Mouse (Mus musculus): ENCODE data around the gene Kdm4a.

Gene Kdm4a

DNA sequence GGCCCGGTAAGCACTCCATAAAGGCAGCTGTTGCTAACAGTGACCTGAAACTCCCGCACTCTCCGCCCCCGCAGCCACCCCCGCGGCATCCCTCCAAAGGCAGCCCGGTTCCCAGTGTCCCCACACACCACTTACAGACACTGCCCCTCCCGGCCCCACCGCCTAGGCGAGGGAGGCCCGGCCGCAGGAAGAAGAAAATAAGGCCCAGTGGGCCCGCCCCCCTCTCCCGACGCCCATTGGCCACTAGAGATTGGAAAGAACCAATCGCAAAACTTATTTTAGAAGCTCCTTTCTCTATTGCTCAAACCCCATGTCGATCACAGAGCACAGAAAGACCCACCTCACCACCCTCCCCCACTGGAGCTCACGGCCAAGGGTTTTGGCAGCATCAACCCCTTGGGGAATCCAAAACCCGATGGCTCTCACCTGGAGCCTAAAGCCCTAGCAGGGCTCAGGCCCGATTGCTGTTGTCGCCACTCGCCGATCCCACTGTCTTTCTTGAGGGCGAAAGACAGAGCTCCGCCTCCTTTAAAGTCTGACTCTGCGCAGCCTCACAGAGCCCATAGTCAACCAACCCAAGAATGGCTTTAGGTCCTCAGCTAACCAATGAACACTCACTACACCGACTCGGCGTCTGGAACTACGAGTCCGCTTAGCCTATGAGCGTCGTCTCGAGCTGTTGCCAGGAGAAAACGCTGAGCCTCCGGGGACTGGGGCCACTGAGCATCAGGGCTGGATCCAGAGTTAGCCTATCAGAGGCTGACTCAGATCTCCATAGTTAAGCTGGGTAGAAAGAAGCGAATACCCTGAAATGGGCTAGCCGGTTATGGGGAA lies at the start of gene Kdm4a:
Gene Kdm4a (minus strand): TSS at position 577 of the 834 bp plus-strand sequence.
- peak; percentile 97 for DNase-seq (ENCODE audit: low spot score)

DNA sequence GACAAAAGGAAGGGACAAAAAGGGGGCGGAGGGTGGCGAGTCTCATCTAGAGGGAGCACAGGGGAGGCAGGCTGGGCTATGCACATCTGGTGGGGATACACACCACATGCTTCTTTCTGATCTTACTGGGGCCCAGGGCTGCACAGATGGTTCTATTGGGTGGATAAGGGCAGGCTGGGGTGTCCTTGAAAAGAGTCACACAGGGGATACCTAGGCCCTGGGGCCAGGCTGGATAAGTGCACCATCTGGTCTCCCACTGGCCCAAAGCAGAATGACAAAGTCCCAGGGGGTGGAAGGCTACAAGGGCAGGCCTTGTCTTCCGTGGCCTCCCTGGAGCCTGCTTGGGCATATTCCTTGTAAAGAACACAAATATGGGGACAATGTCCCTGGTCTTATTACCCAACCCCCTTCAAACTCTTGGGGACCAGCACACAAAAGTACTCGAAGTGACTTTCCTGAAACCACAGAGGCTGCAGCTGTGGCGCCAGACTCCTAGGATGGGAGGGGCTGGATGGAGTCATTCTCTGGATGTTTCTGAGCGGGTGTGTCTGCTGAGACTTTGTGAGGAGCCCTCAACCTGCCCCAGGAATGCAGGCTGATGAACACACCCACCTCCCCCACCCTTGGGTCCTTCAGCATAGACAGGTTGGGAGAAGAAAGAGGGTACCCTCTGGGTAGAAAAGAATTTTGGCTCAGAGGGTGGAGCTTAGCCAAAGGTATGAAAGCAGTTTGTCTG lies 49.4 kb upstream of the Kdm4a start:
- DNase-seq (ENCODE audit: low spot score): no peak

DNA sequence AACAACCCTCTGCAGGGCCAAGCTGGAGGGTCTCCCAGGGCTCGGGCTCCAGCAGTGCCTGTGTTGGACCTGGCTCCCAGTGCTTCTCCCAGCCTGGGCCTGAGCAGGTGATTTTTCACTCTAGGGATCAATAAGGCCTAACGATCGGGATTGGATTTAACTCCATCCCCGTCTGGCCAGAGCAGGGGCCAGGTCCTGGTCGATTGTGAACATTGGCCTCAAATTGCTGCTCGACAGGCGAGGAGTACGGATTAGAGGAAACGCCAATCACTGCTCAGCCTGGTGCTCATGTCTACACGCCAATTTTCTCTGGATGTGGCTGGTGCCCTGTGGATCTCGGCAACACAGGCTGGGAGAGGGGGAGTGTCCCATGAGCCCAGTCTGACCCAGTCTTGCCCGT lies 47.6 kb upstream of the Kdm4a start:
- DNase-seq (ENCODE audit: low spot score): no peak

DNA sequence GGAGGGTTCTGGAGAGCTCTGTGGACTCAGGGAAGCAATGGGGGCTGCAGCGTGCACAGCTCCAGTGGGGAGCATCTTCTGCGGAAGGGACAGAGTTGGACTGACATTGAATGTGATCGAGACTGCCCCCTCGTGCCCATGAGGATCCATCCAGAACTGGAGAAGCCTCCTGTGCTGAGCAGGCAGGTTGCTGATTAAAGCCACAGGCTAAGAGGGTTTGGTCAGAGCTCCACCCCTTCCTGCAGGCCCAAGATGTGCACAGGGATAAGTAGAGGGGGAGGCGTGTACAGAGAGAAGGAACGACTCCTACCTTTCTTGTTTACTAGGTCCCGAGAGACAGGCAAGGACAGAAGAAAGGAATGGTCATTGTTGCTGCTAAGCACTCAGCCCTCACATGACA lies 41.4 kb upstream of the Kdm4a start:
- DNase-seq (ENCODE audit: low spot score): no peak

DNA sequence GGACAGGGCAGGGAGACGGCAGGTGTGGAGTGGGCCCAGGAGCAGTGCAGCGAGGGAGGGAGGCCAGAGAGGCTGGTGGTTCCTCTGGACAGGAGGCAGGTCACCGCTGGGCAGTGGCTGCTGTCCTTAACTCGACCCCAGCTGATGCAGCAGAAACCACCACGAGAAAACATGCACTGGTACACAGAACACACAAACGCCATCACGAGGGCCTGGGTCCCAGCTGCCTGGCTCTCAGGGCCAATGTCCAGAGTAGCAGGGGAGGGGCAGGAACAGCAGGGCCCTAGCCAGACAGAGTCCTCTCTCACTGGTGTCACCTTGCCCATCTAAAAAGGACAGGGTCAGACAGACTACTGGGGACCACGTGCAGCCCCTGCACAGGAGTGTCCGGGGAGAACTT lies 40.9 kb upstream of the Kdm4a start:
- DNase-seq (ENCODE audit: low spot score): no peak

DNA sequence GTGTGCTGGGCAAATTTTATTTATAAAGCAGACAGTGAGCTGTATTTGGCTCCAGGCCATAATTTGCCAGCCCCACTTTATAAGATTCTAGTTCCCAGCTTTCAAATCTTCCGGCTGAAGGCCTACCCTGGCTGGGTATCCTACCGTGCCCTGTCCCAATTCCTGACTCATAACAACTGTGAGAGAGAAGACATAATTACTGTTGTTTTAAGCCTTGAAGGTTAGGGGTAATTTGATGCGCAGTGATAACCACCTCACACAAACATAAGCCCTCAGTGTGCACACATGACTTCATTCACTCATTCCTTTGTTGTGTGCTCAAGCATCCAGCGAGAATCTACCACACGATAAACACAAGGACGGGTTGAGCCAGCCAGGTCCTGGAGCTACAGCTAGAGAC lies 39.6 kb upstream of the Kdm4a start:
- no peak for DNase-seq (ENCODE audit: low spot score)

DNA sequence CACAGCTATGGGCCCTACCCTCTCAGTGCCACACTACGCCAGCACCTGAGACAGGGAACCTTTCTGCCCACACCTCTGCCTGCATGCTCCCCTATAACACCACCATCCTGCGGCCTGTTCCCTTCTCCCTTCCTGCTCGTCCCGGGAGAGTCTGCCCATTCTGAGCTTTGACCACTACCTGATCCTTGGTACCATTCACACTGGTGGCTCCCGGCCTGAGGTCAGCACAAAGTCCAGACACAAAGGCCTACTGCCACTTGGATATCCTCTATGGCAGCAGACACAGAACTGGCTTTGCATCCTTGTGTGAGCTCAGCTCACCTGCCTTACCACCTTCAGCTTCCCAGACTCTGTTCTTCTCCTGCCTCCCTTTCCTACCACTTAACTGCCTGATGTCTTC lies 38.7 kb upstream of the Kdm4a start:
- DNase-seq (ENCODE audit: low spot score): no peak

DNA sequence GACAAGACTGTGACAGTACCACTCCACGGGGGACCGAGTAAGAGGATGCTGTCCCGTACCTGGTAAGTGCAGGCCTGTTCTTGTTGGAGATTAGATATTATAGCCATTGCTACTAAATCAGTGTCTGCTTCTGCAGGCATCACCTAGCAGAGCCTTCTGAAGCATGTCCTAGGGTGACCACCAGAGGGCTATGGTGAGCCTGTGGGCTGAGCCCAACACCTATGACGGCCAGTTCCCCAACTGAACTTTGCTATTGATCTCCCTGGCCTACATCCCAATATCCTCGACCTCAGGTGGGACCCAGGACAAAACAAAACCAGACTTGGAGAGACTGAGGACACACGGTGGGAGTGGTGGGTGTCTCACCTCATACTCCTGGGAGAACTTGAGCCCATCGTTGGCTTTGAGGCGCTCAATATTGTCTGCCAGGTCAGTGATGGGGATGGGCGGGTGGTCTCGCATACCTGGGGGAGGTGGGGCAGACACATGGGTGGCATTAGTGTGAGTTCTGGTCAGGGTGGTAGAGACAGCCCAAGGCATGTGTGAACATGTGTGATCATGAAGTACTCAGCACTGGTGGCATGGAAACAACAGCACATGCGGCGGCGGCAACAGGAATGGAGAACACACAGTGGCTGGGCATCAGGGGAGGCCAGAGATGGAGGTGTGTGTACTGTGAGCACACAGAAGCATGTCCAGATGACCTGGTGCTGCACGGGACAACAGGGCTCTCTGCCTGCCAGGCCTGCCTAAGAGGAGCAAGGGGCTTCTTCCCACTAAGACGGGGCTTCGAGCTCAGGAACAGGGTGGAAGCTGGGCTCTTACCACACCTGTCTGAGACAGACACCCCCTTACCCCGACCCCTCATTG lies 37.1 kb upstream of the Kdm4a start:
- peak; percentile 18 for DNase-seq (ENCODE audit: low spot score)

DNA sequence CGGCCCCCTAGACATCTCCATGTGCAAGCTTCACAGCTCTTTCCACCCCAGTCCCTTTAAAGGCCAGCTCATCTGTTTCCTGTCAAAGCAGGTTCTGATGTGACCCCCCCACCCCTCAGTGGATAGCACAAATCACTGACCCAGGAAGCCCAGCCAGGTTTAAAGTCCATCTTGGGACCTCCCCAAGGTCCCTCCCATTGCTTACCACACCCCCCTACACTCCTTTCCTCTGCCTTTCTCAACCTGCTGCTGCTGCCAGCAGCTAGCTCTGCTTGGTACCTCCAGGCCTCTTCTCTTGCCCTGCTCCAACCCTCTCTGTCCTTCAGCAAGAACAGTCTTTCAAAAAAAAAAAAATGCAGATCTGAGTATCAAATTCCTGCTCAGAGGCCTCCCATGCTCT lies 35.0 kb upstream of the Kdm4a start:
- no peak for DNase-seq (ENCODE audit: low spot score)

DNA sequence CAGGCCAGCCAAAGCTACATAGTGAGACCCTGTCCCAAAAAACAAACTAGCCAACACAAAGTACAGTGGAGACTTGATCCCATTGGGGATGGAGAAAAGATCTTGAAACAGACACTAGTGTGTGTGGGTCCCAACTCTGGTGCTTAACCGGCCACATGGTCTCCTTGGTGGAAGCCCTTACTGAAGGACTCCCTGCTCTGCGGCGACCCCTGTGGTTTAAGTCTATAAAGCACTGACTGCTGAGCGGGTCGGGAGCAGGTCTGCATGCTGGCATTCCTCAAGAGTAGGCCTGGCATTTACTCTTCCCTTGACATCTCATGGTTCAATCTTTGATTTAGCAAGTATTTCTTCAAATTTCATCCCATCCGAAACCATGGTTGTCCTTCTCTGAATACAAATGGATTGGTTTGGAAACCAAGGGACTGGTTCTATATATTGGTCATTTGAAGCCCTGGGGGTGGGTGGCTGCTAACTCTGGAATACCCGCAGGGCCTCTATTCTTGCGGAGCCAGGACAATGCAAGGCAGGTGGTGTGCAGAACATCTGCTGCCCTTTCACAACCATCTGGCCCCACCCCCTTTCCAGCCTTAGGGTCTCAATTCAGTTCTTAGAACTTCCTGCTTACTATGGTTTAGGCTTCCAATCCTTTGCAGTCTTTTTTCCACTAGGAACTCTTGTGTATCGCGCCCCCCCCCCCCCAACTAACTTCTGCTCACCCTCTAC lies 27.2 kb upstream of the Kdm4a start:
- no peak for DNase-seq (ENCODE audit: low spot score)

DNA sequence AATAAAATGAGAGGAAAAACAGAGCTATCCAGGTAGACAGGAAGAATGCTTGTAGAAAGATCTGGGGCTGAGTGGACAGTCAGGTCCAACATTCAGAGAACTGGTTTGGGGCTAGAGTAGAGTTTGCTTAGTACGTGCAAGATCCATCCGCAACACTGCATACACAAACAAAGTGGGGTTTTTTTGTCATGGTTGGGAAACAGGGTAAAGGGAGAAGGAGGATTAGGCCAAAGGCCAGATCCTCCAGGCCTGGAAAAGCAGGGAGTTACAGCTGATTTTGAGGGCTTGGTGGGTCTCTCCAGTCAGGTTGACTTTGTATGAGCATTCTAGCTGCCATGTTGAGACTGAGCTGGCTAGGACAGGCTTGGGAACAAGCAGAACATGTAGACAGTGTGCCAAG lies 26.1 kb upstream of the Kdm4a start:
- no peak for DNase-seq (ENCODE audit: low spot score)

DNA sequence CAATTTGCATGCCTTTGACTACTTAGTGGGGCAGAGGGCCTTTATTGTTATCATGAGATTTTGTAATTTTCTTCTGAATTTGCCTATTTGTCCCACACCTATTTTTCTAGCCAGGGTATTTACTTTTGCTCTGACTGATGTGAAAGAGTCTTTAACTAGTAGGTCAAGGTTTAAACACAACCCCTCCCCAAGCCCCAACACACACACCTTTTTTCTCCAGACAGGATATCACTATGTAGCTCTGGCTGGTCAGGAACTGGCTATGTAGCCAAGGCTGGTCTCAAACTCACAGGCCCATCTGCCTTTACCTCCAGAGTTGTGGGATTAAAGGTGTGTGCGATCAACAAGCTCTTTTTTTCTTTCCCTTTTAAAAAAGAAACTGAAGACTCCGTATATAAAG lies 19.2 kb upstream of the Kdm4a start:
- no peak for DNase-seq (ENCODE audit: low spot score)

DNA sequence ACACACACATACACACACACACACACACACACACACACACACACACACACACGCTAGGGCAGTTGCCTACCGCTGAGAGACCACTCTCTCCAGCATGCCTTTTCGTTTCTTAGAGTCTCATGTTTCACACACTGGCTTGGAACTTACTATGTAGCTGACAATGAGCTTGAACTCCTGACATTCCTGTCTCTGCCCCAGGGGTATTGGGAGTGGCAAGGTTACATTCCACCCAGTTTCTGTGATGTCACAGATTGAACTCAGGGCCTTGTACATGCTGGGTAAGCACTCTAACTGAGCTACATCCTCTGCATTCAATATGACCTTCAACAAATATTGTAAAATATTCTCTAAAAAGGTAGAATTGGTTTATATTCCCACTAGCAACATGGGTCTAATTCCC lies 18.8 kb upstream of the Kdm4a start:
- DNase-seq (ENCODE audit: low spot score): no peak

DNA sequence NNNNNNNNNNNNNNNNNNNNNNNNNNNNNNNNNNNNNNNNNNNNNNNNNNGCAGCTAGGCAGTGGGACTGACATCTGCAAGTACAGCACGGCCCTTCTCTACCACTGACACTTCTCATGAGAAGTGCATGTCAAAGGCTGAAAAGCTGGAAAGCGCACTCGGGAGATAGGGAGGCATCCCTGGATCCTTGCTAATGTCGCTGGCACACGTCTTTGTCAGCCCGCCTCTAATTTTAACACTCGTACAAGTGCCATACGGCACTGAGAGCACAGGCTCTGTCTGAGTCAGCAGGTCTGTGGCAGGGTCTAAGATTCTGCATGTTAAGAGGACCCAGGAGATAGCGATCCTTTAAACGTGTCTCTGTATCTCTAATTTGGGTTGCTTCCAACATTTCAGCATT lies 16.3 kb upstream of the Kdm4a start:
- DNase-seq (ENCODE audit: low spot score): no peak

DNA sequence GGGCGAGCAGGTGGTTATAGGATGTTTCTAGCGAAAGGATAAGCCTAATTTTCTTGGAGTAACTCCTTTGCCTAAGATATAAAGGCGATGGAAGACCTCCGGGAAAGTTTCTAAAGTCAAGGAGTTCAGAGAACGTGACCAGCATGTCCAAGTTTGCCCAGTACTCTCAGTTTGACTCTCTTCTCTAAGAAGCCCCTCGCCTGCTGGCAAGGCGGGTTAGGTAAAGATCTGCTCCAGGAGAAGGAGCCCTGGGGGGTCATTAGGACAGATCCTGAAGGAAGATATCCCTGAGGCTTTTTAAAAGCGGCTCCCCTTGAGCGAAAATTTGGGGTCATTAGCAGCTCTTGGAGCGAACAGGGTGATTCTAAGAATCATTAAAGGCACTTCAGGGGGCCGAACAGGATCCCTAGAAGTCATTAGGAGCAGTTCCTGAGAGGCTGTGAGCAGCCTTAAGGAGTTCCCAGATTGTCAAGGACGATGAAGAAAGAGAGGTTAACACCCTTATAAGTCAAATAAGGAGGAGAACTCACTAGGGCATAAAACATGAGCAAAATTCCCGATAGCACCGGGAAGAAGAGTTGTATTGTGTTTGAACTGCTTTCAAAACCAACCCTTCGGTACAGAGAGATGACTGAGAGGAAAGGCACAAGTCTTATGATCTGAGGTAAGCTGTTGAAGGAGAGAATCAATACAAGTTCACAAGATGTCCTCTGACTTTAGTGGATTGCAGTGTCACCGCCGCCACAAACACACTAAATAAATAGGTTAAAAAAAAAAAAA lies 648 bp upstream of the Kdm4a start:
- no peak for DNase-seq (ENCODE audit: low spot score)

DNA sequence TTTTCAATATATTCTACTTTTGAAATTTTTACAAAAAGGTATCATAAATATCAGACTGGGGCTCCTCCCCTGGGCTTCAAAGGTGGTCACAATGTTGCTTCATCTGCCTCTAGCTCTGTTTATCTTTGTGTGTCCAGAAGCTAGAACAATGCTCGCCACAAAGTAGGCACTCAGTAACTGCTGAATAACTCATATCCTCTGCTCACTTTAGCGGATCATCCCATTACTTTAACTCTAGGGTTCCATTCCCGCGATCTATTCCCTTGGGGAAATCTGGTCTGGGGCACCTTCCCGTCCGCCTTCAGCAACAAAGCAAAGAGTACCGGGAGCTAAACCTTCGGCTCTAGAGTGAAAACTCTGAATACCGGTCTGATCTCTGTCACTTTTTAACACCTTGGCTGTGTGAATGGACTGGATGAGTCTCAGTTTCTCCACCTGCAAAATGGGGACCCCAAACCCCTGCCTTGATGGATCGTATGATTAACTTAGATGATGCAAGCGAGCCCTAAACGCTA lies 834 bp downstream of the Kdm4a start:
- DNase-seq (ENCODE audit: low spot score): no peak

DNA sequence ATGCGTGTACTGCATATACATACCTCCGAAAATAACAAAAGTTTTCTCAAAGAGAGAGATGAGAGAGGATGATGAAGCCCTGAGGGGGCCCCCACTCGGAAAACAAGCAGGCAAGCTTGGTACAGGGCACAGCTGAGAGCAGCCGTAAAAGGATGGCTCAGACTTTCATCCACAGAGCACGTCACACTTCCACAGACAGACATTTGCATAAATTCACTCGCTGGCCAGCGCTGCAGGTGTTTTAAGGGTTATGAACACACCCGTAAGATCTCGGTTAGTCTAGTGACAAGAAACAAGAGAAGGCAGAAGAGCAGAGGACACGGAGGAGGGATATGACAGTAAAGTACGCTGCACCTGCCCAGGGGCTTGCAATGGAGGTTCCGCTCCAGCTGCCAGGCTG lies 7.4 kb downstream of the Kdm4a start:
- DNase-seq (ENCODE audit: low spot score): no peak

DNA sequence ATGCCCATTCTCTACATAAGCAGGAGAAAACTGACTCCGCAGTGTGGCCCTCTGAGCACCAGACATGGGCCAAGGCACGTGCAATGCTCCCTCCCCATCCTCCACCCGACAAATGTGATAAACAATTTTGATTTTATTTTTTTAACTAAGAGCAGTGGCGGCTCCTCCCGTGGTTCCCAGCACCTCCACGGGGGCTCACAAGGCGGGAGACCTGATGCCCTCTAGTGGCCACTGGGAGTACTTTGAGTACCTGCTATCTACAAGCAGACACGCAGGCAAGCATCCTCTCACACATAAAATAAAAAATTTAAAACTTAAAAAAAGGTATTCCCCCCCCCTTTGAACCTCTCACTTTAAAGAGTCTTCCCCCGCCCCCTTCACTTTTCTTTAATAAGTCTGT lies 8.8 kb downstream of the Kdm4a start:
- DNase-seq (ENCODE audit: low spot score): no peak

DNA sequence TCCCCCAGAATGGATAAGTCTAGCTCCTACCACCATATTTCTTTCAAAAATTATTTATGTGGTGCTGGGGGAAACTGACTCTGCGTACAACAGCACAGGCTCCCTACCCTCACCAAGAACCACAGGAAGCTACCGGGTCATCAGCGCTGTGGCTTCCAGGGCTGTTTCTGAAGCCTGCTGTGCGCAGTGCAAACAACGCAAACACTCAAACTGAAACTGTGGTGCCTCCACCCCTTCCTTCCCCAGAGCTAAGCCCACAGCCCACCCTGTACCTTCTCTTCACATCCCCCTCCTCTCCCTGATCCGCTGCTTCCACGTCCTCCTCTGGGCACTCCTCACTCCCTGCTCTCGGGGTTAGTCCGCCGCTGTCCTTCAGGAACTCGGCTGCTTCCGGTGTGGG lies 17.7 kb downstream of the Kdm4a start:
- no peak for DNase-seq (ENCODE audit: low spot score)

DNA sequence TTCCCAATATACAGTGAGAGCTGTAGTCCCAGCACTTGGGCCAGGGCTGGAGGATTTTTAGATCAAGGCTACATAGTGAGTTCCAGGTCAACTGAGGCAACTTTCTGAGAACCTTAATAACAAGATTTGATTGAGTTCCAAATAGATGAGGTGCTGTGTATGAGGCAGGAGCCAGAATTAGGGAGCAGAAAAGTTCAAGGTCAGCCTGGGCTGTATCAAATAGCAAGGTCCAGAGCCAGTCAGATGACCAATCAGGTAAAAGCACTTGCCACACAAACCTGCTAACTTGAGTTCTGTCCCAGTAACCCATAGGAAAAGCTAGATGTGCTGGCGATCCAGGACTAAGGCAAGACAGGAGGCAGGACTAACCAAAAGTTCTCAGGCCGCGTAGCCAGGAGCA lies 22.2 kb downstream of the Kdm4a start:
- no peak for DNase-seq (ENCODE audit: low spot score)

DNA sequence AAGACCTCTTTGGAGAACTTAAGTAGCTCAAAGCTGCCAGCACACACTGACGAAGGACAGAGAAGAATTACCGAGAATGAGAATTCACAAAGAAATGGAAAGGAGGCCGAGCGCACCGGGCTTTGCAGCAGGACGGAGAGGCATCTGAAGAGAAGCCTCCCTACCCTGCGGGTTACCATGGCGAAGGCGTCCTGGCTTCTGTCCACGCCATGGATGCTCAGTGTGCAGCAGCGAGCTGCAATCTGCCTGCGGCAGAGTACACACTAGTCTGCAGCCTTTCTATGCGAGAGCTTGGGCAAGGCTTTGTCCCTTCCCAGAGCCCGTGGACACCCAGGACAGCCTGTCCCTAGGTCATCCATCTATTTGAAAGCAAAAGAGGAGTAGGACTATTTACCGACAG lies 23.3 kb downstream of the Kdm4a start:
- no peak for DNase-seq (ENCODE audit: low spot score)
